Mouse (Mus musculus): ENCODE data around the gene Moap1. TPM values are rescaled to one million over a fixed set of nuclear protein-coding genes. Genes with fewer than 3 reads are reported as not detected.

Gene Moap1
- total RNA-seq (2021) = 1 to 10 TPM; 3.7 to 7.9 TPM
- polyA plus RNA-seq (2012; rRNA removed) = 0.56 and 0.81 TPM in 2 replicates
- long read RNA-seq, partial matches to known transcripts = 0 of 3 reads
- long read RNA-seq, other reads (novel, unspliced or antisense) = 0 of 3 reads

GRCm38 (mm10) chr12:102743589-102744574, at the start of gene Moap1, which contains the start of gene Tmem251:
Gene Moap1 (minus strand): TSS chr12:102743661.
Gene Tmem251 (plus strand): TSS chr12:102743762.
- peak; percentile 96 for DNase-seq

DNA sequence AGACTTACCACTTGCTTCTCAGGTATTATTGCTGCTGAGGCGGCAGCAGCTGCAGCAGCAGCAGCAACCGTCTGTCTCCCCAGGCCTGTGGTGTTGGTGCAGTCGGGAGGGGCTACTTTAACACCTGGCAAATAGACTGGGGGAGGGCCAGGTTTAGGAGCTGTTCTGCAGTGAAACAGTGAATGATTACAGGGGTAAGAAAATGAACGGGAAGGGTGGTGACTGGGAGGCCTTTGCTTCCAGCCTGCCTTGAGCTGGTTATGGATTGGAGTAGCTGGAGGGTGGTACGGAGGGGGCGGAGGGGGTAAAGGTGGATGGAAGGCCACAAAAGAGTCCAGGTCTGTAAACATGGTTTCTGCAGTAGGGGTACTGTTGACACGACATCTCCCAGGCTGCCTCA, 44.5 kb upstream of the Moap1 start:
- DNase-seq = no peak

DNA sequence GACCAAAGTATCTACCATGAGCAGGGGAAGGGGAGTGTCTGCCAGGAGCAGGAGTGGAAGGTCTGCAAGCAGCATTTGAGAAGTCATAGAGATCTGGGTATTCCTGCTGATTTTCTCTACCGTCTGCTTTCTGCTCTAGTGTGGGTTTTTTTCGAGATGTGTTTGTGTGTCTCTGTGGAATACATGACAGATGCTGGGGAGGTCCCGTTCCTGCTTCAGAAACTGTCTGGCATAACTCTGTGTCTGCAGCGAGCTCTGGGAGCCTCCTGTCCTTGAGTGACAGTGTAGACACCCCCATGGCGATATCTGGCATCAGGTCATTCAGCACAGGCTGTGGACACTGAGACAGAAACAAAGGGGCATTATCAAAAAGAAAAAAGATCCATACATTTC, 42.1 kb upstream of the Moap1 start:
- no peak for DNase-seq

GRCm38 (mm10) chr12:102784899-102785592, 41.6 kb upstream of the Moap1 start:
- no peak for DNase-seq

DNA sequence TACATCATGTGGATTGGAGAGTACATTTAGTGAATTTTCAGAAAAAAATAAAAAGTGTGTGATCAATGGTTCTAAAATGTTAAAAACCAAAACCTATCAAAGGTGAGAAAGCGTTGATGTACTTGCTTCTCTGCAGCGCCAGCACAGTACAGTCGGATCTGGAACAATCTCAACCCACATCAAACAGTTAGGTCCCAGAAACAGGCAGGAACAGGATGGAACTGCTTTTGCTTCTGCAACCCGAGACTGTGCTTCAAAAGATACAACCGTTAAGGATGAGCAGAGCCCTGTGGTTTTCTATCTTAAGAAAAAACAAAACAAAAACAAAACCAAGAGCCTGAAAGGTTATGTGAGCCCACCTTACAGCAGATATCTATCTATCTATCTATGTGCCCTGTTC, 39.4 kb upstream of the Moap1 start:
- no peak for DNase-seq

GRCm38 (mm10) chr12:102779452-102779851, 36.0 kb upstream of the Moap1 start:
- DNase-seq = no peak

DNA sequence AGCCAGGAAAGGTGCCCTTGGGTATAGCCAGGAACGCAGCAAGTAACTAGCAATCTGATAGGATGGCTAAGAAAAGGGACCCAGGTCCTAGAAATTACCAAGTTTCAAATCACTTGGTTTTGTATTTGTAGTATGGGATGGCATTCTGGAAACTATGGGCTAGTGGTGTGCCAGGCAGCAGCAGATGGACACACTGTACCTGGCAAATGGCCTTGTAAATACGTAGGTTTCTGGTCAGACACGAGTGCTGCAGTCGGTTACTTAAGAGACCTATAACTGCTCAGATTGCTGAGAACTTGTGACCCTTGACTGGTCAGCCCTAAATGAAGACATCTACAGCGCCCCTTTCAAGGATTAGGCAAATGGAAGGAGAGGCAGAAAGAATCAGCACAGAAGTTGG, 34.7 kb upstream of the Moap1 start:
- no peak for DNase-seq

DNA sequence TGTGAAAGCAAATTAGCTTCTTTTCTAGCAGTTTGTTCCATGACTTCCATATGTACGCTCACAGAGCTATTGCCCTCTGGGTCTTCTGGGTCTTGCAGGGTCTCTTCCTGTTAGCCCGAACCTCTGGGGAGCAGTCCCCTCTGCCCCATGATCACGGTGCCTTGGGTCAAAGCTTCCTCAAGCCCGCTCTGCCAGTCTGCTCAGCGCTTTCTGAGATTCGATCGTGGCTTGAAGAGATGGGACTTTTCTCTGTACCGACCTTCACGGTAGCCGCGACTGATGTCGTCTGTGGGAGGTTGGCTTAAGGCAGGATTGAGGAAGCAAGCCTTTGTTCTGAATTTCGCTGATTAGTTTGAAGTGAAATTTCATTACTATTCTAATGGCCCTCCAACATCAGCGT, 32.6 kb upstream of the Moap1 start:
- DNase-seq = no peak

DNA sequence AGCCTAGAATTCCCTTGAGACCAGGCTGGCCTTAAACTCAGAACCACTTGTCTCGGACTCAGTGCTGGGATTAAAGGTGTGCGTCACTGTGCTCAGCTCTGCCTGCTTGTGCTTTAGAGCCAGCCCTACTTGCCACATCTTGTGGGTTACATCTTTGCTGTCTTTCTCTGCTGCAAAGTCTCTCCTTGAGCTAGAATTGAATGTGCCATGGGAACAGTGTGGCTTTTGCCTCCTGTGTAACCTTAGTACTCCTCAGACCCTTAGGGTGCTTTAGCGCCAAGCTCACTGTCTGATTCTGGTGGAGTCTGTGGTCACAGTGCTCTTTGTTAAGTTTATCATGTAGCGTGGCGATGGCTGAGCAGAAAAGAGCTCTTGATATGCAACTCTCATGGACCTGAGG, 29.2 kb upstream of the Moap1 start:
- no peak for DNase-seq

GRCm38 (mm10) chr12:102771601-102772000, 28.1 kb upstream of the Moap1 start:
- no peak for DNase-seq

DNA sequence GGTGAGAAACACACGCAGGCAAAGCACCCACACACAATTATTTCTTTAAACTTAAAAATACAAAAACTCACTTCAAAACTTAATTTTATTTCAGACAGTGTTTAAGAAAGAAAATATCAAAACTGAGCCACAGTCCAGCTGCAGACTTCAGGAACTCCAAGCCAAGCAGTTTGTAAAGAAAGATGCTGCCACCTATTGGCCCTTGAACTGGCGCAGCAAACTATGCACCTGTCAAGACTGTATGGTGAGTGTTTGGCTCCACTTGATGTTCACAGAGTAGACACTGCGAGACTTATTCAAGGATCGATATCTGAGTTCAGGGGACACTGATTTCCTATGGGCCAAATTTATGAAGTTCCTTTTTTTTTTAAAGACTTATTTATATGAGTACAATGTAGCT, 25.5 kb upstream of the Moap1 start:
- DNase-seq = no peak

DNA sequence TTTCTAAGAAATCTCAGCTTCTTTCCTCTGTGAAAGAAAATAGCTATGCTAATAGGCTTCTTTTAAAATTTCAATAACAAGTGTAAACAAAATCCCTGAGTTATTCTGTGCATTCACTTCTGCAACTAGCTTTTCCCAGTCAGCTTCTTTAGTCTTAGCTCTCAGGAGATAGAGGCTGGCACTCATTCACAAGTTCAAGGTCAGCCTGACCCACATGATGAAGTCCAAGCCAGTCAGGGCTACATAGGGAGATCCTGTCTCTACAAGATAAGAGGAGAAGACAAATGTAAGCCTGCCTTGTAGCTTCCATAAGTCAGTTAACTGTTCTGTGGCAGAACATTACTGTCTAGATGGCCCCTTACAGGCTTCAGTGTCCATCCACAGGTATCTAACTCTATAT, 20.2 kb upstream of the Moap1 start:
- DNase-seq = peak; percentile 69

- DNase-seq = no peak
These were observed 18.2 kb upstream of the Moap1 start for GRCm38 (mm10) chr12:102761668-102762067.

- peak; percentile 29 for DNase-seq
These were observed 15.5 kb upstream of the Moap1 start for GRCm38 (mm10) chr12:102758936-102759335.

GRCm38 (mm10) chr12:102758403-102758756, 14.9 kb upstream of the Moap1 start, which contains the start of gene Gm20604:
Gene Gm20604 (minus strand): TSS chr12:102758672.
- no peak for DNase-seq

GRCm38 (mm10) chr12:102757689-102758402, 14.4 kb upstream of the Moap1 start, which contains the start of the genes Gm28051, Gon7 and Ubr7:
Gene Gm28051 (minus strand): TSS chr12:102757765.
Gene Gon7 (minus strand): TSS chr12:102757803.
Gene Ubr7 (plus strand): TSS chr12:102757967.
- peak; percentile 97 for DNase-seq

DNA sequence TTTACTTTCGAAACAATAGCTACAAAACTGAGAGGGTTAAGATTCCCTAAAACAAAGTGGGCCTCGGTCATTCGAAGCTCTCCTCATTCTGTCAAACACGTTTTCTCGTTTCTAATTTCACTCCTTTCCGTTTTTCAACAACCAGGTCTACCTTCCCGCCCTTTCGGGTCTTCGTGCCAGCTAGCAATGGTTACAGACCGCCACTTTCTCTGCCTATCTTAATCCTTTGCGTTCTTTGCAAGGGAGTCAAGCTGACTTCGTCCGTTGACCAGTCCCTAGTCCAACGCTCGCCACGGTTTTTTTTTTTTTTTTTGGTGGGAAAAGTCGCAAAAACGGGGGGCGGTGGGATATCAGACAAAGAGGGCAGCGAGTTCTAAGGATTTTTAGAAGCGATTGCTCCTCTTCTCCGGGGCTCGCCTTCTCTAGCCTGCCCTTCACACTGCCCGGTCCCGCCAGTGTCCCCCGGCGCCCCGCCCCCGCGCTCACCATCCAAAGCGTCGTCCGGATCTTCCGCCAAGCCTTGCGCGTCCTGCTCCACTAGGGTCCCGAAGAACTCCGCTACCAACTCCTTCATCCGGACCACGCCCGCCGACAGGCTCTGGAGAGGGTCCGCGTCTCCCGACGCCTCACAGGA, 13.7 kb upstream of the Moap1 start:
- DNase-seq = no peak

DNA sequence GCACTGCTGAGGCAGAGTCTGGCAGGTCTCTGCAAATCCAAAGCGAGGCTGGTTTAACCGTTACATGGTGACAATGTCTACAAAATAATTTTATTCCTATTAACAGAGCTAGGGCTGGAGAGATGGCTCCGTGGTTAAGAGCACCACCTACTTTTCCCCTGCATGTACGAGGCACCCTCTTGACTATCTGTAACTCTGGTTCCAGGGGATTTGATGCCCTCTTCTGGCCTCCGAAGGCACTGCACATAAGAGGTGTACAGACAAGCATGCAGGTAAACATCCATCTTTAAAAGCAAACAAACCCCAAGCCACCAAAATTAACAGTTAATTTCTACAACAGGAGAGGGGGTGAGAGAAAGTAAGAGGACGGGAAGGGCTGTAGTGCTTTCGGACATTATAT, 12.8 kb upstream of the Moap1 start:
- no peak for DNase-seq

- no peak for DNase-seq
These were observed 4.8 kb upstream of the Moap1 start for GRCm38 (mm10) chr12:102748256-102748655.

DNA sequence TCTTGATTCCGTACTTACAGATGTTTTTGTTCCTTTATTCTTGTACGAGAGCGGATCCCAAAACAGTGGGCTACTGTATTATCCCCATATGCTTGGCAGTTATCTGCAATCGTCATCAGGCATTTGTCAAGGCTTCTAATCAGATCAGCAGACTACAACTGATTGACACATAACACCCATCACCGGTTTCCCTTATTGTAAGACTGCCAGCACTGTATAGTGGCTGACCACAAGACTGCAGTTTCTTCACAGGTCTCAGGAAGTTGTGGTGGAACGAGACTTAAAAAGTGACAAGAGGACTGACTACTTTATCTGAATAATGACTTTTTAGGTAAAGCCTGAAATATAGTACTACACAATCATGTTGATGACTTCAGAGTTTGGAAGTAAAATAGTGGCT, 1.4 kb upstream of the Moap1 start:
- DNase-seq = no peak

DNA sequence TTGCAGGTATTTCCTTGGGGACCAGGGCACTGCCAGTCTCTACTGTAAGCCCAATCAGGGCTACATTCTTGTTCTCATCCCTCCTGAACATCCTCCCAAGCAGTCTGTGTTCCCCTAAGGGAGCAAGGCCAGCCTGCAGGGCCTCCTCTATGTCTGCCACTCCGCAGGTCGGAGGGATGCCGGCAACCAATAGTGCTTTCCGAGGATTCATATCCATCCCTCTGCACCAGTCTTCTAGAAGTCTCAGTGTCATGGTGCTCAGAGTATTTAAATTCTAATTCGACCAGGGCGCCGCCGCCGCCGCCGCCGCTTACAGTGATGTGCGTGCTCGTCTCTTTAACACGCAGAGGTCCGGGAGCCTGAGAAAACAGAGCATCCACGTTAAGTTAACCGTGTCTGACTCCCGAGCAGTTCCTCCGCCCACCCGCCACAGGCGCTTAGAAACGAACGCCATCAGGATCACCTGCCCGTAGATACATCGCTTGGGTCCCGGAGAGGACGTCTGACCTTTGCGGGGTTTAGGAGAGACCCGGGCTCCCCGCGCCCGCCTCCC, 349 bp downstream of the Moap1 start:
- peak; percentile 22 for DNase-seq
